Mouse (Mus musculus): Measurements from ENCODE around the gene Car6.

Car6 gene

GRCm38 (mm10) chr4:150230460-150231407, 29.6 kb upstream of the Car6 start:
- CTCF ChIA-PET: interaction anchor here (0.5 to 0.8 kb wide), 2 partner anchors 18 to 31 kb away, joined by 3 read pairs; no protein-coding TSS in a partner anchor

GRCm38 (mm10) chr4:150229747-150230390, 28.7 kb upstream of the Car6 start:
- CTCF ChIA-PET: interaction anchor here (0.8 kb wide), 1 partner anchor 17 kb away, joined by 3 read pairs; no protein-coding TSS in a partner anchor

- CTCF ChIA-PET: no interaction called here
Measured at GRCm38 (mm10) chr4:150228581-150229348, 27.6 kb upstream of the Car6 start.

GRCm38 (mm10) chr4:150226818-150227688, 25.9 kb upstream of the Car6 start:
- CTCF ChIA-PET: interaction anchor here (0.7 kb wide), 1 partner anchor 34 kb away, joined by 3 read pairs; no protein-coding TSS in a partner anchor

GRCm38 (mm10) chr4:150225700-150226099, 24.6 kb upstream of the Car6 start:
- CTCF ChIA-PET: no interaction called here

GRCm38 (mm10) chr4:150223830-150224229, 22.7 kb upstream of the Car6 start:
- CTCF ChIA-PET: no interaction called here

- CTCF ChIA-PET: no interaction called here
Measured at GRCm38 (mm10) chr4:150221017-150221640, 20.0 kb upstream of the Car6 start.

GRCm38 (mm10) chr4:150220584-150220983, 19.5 kb upstream of the Car6 start:
- CTCF ChIA-PET: no interaction called here

GRCm38 (mm10) chr4:150219501-150220292, 18.6 kb upstream of the Car6 start:
- CTCF ChIA-PET: interaction anchor here (1.0 kb wide), 1 partner anchor 46 kb away, joined by 5 read pairs; no protein-coding TSS in a partner anchor

GRCm38 (mm10) chr4:150217935-150218334, 16.8 kb upstream of the Car6 start:
- CTCF ChIA-PET: no interaction called here

- CTCF ChIA-PET: interaction anchor here (0.6 kb wide), 1 partner anchor 363 kb away, joined by 4 read pairs; no protein-coding TSS in a partner anchor
Measured at GRCm38 (mm10) chr4:150217042-150217554, 16.0 kb upstream of the Car6 start.

GRCm38 (mm10) chr4:150216423-150216822, 15.3 kb upstream of the Car6 start:
- CTCF ChIA-PET: interaction anchor here (0.6 kb wide), 1 partner anchor 362 kb away, joined by 4 read pairs; no protein-coding TSS in a partner anchor

GRCm38 (mm10) chr4:150213910-150214309, 12.8 kb upstream of the Car6 start:
- CTCF ChIA-PET: interaction anchor here (0.5 kb wide), 1 partner anchor 19 kb away, joined by 3 read pairs; no protein-coding TSS in a partner anchor

GRCm38 (mm10) chr4:150212553-150212971, 11.4 kb upstream of the Car6 start:
- CTCF ChIA-PET: interaction anchor here (1.1 to 1.4 kb wide), 2 partner anchors 18 to 26 kb away, joined by 3 read pairs; no protein-coding TSS in a partner anchor

GRCm38 (mm10) chr4:150211930-150212552, 10.9 kb upstream of the Car6 start:
- CTCF ChIA-PET: interaction anchor here (1.1 to 1.4 kb wide), 2 partner anchors 18 to 27 kb away, joined by 3 read pairs; no protein-coding TSS in a partner anchor

- CTCF ChIA-PET: no interaction called here
Measured at GRCm38 (mm10) chr4:150210306-150210705, 9.2 kb upstream of the Car6 start.

- CTCF ChIA-PET: interaction anchor here (0.7 to 1.1 kb wide), 2 partner anchors 23 to 189 kb away, joined by 3 read pairs; no protein-coding TSS in a partner anchor
Measured at GRCm38 (mm10) chr4:150209751-150210150, 8.6 kb upstream of the Car6 start.

GRCm38 (mm10) chr4:150204877-150205276, 3.7 kb upstream of the Car6 start:
- CTCF ChIA-PET: no interaction called here

Measured in spleen, embryonic (tissue).